Mouse (Mus musculus) lung, adult 10 weeks (tissue): ENCODE measurements around the gene Magi3. TPM values are rescaled to one million over a fixed set of nuclear protein-coding genes. Genes with fewer than 3 reads are reported as not detected.

Source experiments
- polyA plus RNA-seq: library from polyadenylated mRNA; stranded (reverse); fragments of 350-450 nt; fragmentation: Illumina TruSeq; extraction: RNeasy Lipid Tissue Mini Kit (QIAGEN cat#74804); gene quantifications from one replicate; pipeline ENCODE4 v1.2.3, GENCODE M21; 2014; ENCODE audit warnings: low read depth, low replicate concordance; ENCODE audit not compliant: insufficient read depth

Gene Magi3
- polyA plus RNA-seq = 18.5 TPM

GRCm38 (mm10) chr3:104220295-104220965 lies at the start of gene Magi3:
Gene Magi3, minus strand, starts transcription at chr3:104220374.

GRCm38 (mm10) chr3:103967861-103968691 lies 252.1 kb downstream of the Magi3 start, which contains the start of gene Phtf1:
Gene Phtf1, plus strand, starts transcription at chr3:103968110.

